Mouse (Mus musculus): Measurements from ENCODE around the gene Iqsec3. TPM values are rescaled to one million over a fixed set of nuclear protein-coding genes. Genes with fewer than 3 reads are reported as not detected.
A peak's percentile ranks its signal among the peaks of the same experiment; 100 is the strongest.

Iqsec3 gene
- polyA plus RNA-seq, 1 experiment from 2014 or later: 0.12 TPM

- Histone ChIP-seq H3K4me1 (replicated peaks; ENCODE audit: control insufficient read depth, insufficient read depth) (no peaks in the 10 kb centered on the region), H3K9me3 (ENCODE audit: control insufficient read depth, low read length) (no peaks in the 10 kb centered on the region), H3K4me3 (ENCODE audit: low read depth, low read length) (no peak overlapping the region), H3K9ac (ENCODE audit: low read length) (no peak overlapping the region), H3K4me2 (replicated peaks; ENCODE audit: low read depth) (no peak overlapping the region), H3K27me3 (ENCODE audit: control insufficient read depth, insufficient read depth, low read length) (no peaks in the 10 kb centered on the region), H3K27ac (replicated peaks) (no peak overlapping the region), H3K36me3 (ENCODE audit: control insufficient read depth, insufficient read depth, low read length) (no peaks in the 10 kb centered on the region)
- no peak for DNase-seq (ENCODE audit: low spot score)
- no peak for TF ChIP-seq CTCF (IDR thresholded peaks at IDR 0.05; ENCODE audit: low read depth)
- no peak for TF ChIP-seq EP300 (optimal IDR thresholded peaks at IDR 0.05)
- ATAC-seq (ENCODE audit: low FRiP score, low TSS enrichment): peak; percentile 39; the same call in 1 of the 2 replicates
- WGBS: 50% methylated on average over 10 of the region's 10 CpGs
Observed at GRCm38 (mm10) chr6:121326486-121327069, 146.9 kb downstream of the Iqsec3 start.

DNA sequence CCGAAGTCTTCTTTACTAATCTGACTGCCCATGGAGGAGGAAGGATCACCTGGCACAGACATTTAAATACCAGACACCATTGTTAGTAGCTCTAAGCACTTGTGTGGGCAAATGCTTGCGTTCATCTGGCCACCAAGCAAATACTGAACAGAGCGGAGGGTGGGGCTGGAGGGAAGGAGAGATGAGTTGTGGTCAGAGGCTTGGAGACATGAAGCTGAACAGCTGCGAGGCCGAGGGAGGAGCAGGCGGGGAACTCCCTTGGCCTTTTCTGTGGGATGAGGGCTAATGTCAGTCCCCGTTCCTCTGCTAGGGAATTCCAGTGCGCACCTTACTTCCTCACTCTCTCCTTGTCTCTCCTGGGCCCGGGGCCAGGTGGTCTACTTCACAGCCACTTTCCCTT lies 147.7 kb downstream of the Iqsec3 start:
- Histone ChIP-seq H3K4me2 (replicated peaks; ENCODE audit: low read depth) (no peak overlapping the region), H3K4me1 (replicated peaks; ENCODE audit: control insufficient read depth, insufficient read depth) (no peaks in the 10 kb centered on the region), H3K27ac (replicated peaks) (no peak overlapping the region), H3K27me3 (ENCODE audit: control insufficient read depth, insufficient read depth, low read length) (no peaks in the 10 kb centered on the region), H3K9ac (ENCODE audit: low read length) (no peak overlapping the region), H3K36me3 (ENCODE audit: control insufficient read depth, insufficient read depth, low read length) (no peaks in the 10 kb centered on the region), H3K9me3 (ENCODE audit: control insufficient read depth, low read length) (no peaks in the 10 kb centered on the region), H3K4me3 (ENCODE audit: low read depth, low read length) (no peak overlapping the region)
- no peak for DNase-seq (ENCODE audit: low spot score)
- TF ChIP-seq EP300 (optimal IDR thresholded peaks at IDR 0.05): no peak
- ATAC-seq (ENCODE audit: low FRiP score, low TSS enrichment): peak; percentile 33; the same call in 1 of the 2 replicates
- WGBS: 48% methylated on average over 9 of the region's 9 CpGs

DNA sequence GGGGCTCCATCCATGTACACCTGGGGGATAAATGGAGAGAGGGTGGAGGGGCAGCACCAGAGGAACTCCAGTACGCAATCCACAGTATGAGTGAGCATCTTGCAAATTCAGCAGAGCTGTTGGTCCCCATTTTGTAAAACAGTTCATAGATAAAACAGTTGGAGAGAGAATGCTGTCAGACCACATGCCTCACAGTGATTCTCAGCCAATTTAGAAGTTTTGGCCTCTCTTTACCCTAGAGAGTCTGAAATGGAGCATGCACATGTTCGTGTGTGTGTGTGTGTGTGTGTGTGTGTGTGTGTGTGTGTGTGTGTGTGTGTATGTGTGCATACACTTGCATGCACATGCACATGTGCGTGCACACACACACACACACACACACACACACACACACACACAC lies 148.2 kb downstream of the Iqsec3 start:
- no peaks in the 10 kb centered on the region for H3K9me3 ChIP-seq (ENCODE audit: control insufficient read depth, low read length)
- no peaks in the 10 kb centered on the region for H3K36me3 ChIP-seq (ENCODE audit: control insufficient read depth, insufficient read depth, low read length)
- H3K27ac ChIP-seq (replicated peaks): no peak overlapping the region
- WGBS: 67% methylated on average over 3 of the region's 3 CpGs
- no peak for TF ChIP-seq CTCF (IDR thresholded peaks at IDR 0.05; ENCODE audit: low read depth)
- TF ChIP-seq EP300 (optimal IDR thresholded peaks at IDR 0.05): no peak
- no peaks in the 10 kb centered on the region for H3K27me3 ChIP-seq (ENCODE audit: control insufficient read depth, insufficient read depth, low read length)
- H3K9ac ChIP-seq (ENCODE audit: low read length): no peak overlapping the region
- DNase-seq (ENCODE audit: low spot score): no peak
- H3K4me3 ChIP-seq (ENCODE audit: low read depth, low read length): no peak overlapping the region
- H3K4me1 ChIP-seq (replicated peaks; ENCODE audit: control insufficient read depth, insufficient read depth): no peaks in the 10 kb centered on the region
- no peak for ATAC-seq (ENCODE audit: low FRiP score, low TSS enrichment)
- no peak overlapping the region for H3K4me2 ChIP-seq (replicated peaks; ENCODE audit: low read depth)

Small RNA genes within 50 kb of the gene (microRNA-seq; reads per million reads assigned to microRNA genes)
- gene Gm24855: not detected

Other genes with a start within 250 kb of the Iqsec3 start
- gene Usp18, start 227.8 kb downstream of the Iqsec3 start, polyA plus RNA-seq (2015; fragmentation: Nextera tagmentation; extraction: Ambion mirVana): 4.7 and 5.1 TPM in 2 replicates
- 0.46 and 0.52 TPM in 2 replicates for gene Slc6a13, start 173.5 kb downstream of the Iqsec3 start, polyA plus RNA-seq (2015; fragmentation: Nextera tagmentation; extraction: Ambion mirVana)
- 0.11 and 0.17 TPM in 2 replicates for gene Slc6a12, start 130.6 kb downstream of the Iqsec3 start, polyA plus RNA-seq (2015; fragmentation: Nextera tagmentation; extraction: Ambion mirVana)
- gene A2m, start 161.7 kb upstream of the Iqsec3 start, polyA plus RNA-seq (2015; fragmentation: Nextera tagmentation; extraction: Ambion mirVana): 0.25 and 0.34 TPM in 2 replicates

All from stomach, postnatal 0 days (tissue).